Mouse (Mus musculus) midbrain, postnatal 0 days (tissue): ENCODE measurements around the gene Cmpk1. TPM values are rescaled to one million over a fixed set of nuclear protein-coding genes. Genes with fewer than 3 reads are reported as not detected.

ENCODE experiments used
- ATAC-seq: fragments of 200-750 bp; cut with Nextera tagmentation; 2 replicates; pipeline ENCODE4 v1.8.0; 2017; ENCODE audit warnings: moderate number of reproducible peaks, mild to moderate bottlenecking, moderate TSS enrichment, moderate library complexity; ENCODE audit not compliant: low FRiP score
- DNase-seq: peaks from one replicate; pipeline ENCODE4 v3.0.0-alpha.2; 2015; ENCODE audit warnings: low spot score
- H3K27ac ChIP-seq: fragments of 300-500 bp; sonication (generic); 2 replicates; pipeline ENCODE4 v1.5.1; 2014; ENCODE audit warnings: low read depth, mild to moderate bottlenecking, low read length, mixed read lengths
- H3K27me3 ChIP-seq: fragments of 300-500 bp; sonication (generic); 2 replicates; pipeline ENCODE4 v1.6.1; 2014; ENCODE audit warnings: low read length, control low read depth, mixed read lengths; ENCODE audit not compliant: insufficient read depth
- H3K36me3 ChIP-seq: fragments of 300-500 bp; sonication (generic); 2 replicates; pipeline ENCODE4 v1.6.1; 2014; ENCODE audit warnings: low read length, control low read depth, mixed read lengths; ENCODE audit not compliant: insufficient read depth
- H3K4me1 ChIP-seq: fragments of 300-500 bp; sonication (generic); 2 replicates; pipeline ENCODE4 v1.6.1; 2014; ENCODE audit warnings: mild to moderate bottlenecking, control low read depth, antibody characterized with exemption, low read length, mixed read lengths; ENCODE audit not compliant: insufficient read depth
- H3K4me2 ChIP-seq: fragments of 300-500 bp; sonication (generic); 2 replicates; pipeline ENCODE4 v1.6.1; 2014; ENCODE audit warnings: low read depth, mild to moderate bottlenecking, low read length, mixed read lengths; ENCODE audit not compliant: poor library complexity, severe bottlenecking
- H3K4me3 ChIP-seq: fragments of 300-500 bp; sonication (generic); 2 replicates; pipeline ENCODE4 v1.5.1; 2014; ENCODE audit warnings: low read depth, mild to moderate bottlenecking, low read length, moderate library complexity
- H3K9ac ChIP-seq: fragments of 300-500 bp; sonication (generic); replicated peaks from 2 replicates; pipeline ENCODE4 v1.6.1; 2014; ENCODE audit warnings: mild to moderate bottlenecking, low read length, moderate library complexity, mixed read lengths; ENCODE audit not compliant: poor library complexity, severe bottlenecking
- H3K9me3 ChIP-seq: fragments of 300-500 bp; sonication (generic); 2 replicates; pipeline ENCODE4 v1.6.1; 2016; ENCODE audit warnings: low read length, control low read depth
- CTCF ChIP-seq: IDR thresholded peaks from 2 replicates; pipeline ENCODE4 v1.5.1; 2016; ENCODE audit warnings: antibody characterized with exemption, mild to moderate bottlenecking
- WGBS: fragments of 180-500 bp; shearing (Covaris S2); extraction: QIAGEN DNeasy Blood & Tissue Kit; methylation state at CpG from one replicate; pipeline ENCODE4 v1.1.7; 2014; 5-methylcytosine and 5-hydroxymethylcytosine counted together
- polyA plus RNA-seq: library from polyadenylated mRNA; unstranded; fragments of >200 nt; fragmentation: Nextera tagmentation; extraction: Ambion mirVana; gene quantifications from 2 replicates; pipeline ENCODE4 v1.2.1, GENCODE M21; 2015
- total RNA-seq: library from RNA; depleted of rRNA; stranded (reverse); fragments of >200 nt; gene quantifications from 2 replicates; pipeline ENCODE4 v1.2.3, GENCODE M21; 2014; rRNA removed

Gene Cmpk1
- total and polyA plus RNA-seq, 2 experiments from 2014 or later: 83.6 to 234 TPM

DNA sequence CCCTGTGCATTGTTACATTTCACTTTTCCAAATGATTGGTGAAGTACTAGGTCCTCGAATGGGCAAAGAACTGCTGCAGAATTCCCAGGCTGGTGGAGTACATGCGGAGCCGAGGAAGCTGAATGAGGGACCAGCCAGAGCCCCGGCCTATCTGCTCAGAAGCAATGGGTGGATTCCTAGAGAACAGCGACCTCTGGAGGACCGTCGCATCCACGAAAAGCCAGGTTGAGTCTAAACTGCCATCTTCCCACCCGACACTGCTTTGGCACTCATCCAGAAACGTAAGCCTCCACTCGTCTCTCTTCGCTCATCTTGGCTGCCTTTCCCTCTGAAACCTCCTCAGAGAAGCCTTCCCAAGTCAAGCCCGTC lies 73.5 kb downstream of the Cmpk1 start:
- H3K36me3 ChIP-seq: no peaks in the 10 kb centered on the region
- H3K4me3 ChIP-seq: no peak overlapping the region
- 2% methylated on average over 13 of the region's 13 CpGs for WGBS
- no peak overlapping the region for H3K4me2 ChIP-seq
- H3K4me1 ChIP-seq: no peaks in the 10 kb centered on the region
- ATAC-seq: no peak
- no peak overlapping the region for H3K27ac ChIP-seq
- no peak overlapping the region for H3K9ac ChIP-seq
- peaks cover 81% of the 10 kb centered on the region for H3K27me3 ChIP-seq
- peak; percentile 67 for TF ChIP-seq CTCF
- H3K9me3 ChIP-seq: no peaks in the 10 kb centered on the region
- peak; percentile 71 for DNase-seq

DNA sequence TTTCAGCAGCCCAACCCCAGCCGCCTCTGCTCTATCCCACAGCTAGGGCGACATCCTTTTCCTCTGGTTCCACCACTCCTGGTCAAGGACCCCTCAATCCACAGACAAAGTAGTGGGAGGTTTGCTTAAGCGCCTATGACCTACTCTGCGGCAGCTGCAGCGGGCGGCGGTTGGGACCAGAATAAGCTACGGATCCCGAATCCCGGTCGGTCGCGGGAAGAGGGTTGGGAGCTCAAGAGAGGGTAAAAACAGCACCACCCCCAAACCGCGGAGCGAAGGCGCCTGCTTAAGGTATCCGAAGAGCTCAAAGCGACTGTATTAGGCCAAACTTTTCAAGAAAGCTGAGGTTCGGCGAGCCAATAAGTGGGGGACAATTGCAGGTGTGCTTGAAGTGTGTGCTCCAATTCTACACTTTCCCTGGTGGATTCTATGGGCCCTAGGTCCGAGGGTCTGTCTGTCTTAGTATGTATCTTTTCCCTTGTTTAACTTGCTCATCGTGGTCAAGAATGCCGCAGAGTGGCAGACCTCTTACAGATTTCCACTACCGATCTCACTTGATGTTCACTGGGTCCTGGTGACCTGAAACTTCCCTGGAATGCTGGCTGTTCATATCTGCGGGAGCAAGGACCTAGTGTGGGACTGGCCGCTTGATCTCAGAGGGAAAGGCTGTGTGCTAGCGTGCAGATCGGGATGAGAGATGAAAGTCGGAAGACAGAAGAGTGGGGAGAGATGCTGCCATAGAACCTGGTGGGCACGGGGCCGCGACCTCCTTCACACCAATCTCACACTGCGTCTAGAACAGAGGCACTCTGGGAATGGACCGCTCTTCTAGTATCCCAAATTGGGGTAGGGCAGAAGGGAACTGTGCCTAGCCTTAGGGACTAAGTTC lies 74.1 kb downstream of the Cmpk1 start:
- DNase-seq (no peak), ATAC-seq (no peak)
- peaks cover 84% of the 10 kb centered on the region for H3K27me3 ChIP-seq
- no peak overlapping the region for H3K4me2 ChIP-seq
- no peaks in the 10 kb centered on the region for H3K4me1 ChIP-seq
- no peak overlapping the region for H3K27ac ChIP-seq
- H3K9ac ChIP-seq: no peak overlapping the region
- WGBS: 6% methylated on average over 35 of the region's 35 CpGs
- no peak overlapping the region for H3K4me3 ChIP-seq
- TF ChIP-seq CTCF: no peak
- no peaks in the 10 kb centered on the region for H3K36me3 ChIP-seq
- no peaks in the 10 kb centered on the region for H3K9me3 ChIP-seq

DNA sequence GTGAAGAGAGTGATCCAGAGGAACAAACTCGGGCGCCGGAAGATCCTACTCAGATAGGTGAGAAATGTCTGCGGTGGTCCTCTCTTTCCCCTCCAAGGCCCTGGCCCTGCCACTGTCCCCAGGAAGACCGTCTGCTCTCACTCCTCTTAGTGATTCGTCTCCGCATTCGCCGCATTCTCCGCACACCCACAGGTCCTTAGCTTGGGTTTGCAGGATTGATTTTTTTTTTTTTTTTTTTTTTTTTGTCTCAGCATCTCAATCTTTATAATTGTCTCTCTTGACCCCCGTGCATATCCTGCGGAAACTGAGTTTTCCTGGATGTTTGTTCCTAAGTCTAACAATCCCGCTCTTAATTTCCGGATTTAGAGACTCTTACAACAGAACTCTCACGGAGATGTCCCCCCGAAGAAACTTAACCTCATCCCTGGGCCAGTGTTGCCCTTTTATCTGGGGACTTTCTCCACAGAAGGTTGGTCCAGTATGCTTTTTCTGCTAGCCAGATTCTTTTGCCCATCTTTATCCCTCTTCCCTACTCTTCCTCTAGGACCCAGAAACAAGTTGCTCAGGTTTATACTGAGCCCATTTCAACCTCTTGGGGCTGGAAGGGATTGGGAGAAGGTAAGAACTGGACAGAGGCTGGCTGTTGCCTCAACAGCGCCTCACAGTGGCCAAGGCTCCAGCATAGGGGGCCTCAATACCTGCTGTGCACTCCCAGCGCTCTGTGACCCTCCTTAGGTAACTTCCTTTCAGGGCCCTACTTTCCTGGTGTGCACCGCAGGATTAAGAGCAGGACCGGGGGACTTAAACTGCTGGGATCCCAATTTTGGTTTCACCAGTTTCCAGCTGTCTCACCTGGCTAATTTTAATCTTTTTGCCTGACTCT lies 77.2 kb downstream of the Cmpk1 start:
- Histone ChIP-seq H3K9ac (no peak overlapping the region), H3K4me3 (peak overlapping the region; percentile 35), H3K27ac (no peak overlapping the region), H3K27me3 (peaks cover 87% of the 10 kb centered on the region), H3K4me2 (peak overlapping the region; percentile 54), H3K4me1 (no peaks in the 10 kb centered on the region), H3K36me3 (no peaks in the 10 kb centered on the region), H3K9me3 (no peaks in the 10 kb centered on the region)
- DNase-seq (no peak), ATAC-seq (no peak)
- peak; percentile 63 for TF ChIP-seq CTCF
- WGBS: 4% methylated on average over 20 of the region's 20 CpGs

Other genes with a start within 250 kb of the Cmpk1 start
- gene Gm12830, start 165.5 kb downstream of the Cmpk1 start, total RNA-seq: not detected in 2 replicates
- 0.09 TPM in 1 of 2 replicates, not detected in the other for gene Gm12830, start 165.5 kb downstream of the Cmpk1 start, polyA plus RNA-seq
- gene Foxd2, start 78.4 kb downstream of the Cmpk1 start, total RNA-seq: 1.0 and 2.5 TPM in 2 replicates
- 0.44 and 0.58 TPM in 2 replicates for gene Foxd2, start 78.4 kb downstream of the Cmpk1 start, polyA plus RNA-seq
- 0.27 TPM in 1 of 2 replicates, not detected in the other for gene Foxe3, start 61.2 kb downstream of the Cmpk1 start, total RNA-seq
- gene Foxe3, start 61.2 kb downstream of the Cmpk1 start, polyA plus RNA-seq: 0.31 and 0.39 TPM in 2 replicates
- 1.9 and 2.6 TPM in 2 replicates for gene Stil, start 12.9 kb upstream of the Cmpk1 start, total RNA-seq
- gene Stil, start 12.9 kb upstream of the Cmpk1 start, polyA plus RNA-seq: 1.4 and 1.8 TPM in 2 replicates
- 64.8 and 73.5 TPM in 2 replicates for gene Tal1, start 69.2 kb upstream of the Cmpk1 start, total RNA-seq
- 6.6 and 6.8 TPM in 2 replicates for gene Tal1, start 69.2 kb upstream of the Cmpk1 start, polyA plus RNA-seq
- 1.3 and 1.9 TPM in 2 replicates for gene Pdzk1ip1, start 101.5 kb upstream of the Cmpk1 start, total RNA-seq
- 3.0 and 3.7 TPM in 2 replicates for gene Pdzk1ip1, start 101.5 kb upstream of the Cmpk1 start, polyA plus RNA-seq
- gene Cyp4x1, start 147.0 kb upstream of the Cmpk1 start, total RNA-seq: 24.7 and 30.2 TPM in 2 replicates
- 11.3 and 12.0 TPM in 2 replicates for gene Cyp4x1, start 147.0 kb upstream of the Cmpk1 start, polyA plus RNA-seq